Mouse (Mus musculus) forebrain, embryonic 14.5 days (tissue): Measurements from ENCODE around the gene Bcas3. TPM values are rescaled to one million over a fixed set of nuclear protein-coding genes. Genes with fewer than 3 reads are reported as not detected.

ENCODE experiments used
- ATAC-seq: fragments of 200-750 bp; cut with Nextera tagmentation; 2 replicates; pipeline ENCODE4 v1.8.0; 2017; ENCODE audit warnings: mild to moderate bottlenecking, moderate library complexity
- DNase-seq: peaks from one replicate; pipeline ENCODE4 v3.0.0-alpha.2; 2015; ENCODE audit warnings: low spot score
- H3K27ac ChIP-seq: fragments of 300-500 bp; sonication (generic); 2 replicates; pipeline ENCODE4 v1.5.1; 2014; ENCODE audit warnings: low read depth, mild to moderate bottlenecking, control low read depth, low read length, moderate library complexity
- H3K27me3 ChIP-seq: fragments of 300-500 bp; sonication (generic); replicated peaks from 2 replicates; pipeline ENCODE4 v1.6.1; 2014; ENCODE audit warnings: low read length, control low read depth, mixed read lengths; ENCODE audit not compliant: control insufficient read depth, insufficient read depth
- H3K36me3 ChIP-seq: fragments of 300-500 bp; sonication (generic); 2 replicates; pipeline ENCODE4 v1.6.1; 2014; ENCODE audit warnings: low read length, control low read depth; ENCODE audit not compliant: control insufficient read depth, insufficient read depth
- H3K4me1 ChIP-seq: fragments of 300-500 bp; sonication (generic); 2 replicates; pipeline ENCODE4 v1.6.1; 2014; ENCODE audit warnings: antibody characterized with exemption, low read length, control low read depth; ENCODE audit not compliant: control insufficient read depth, insufficient read depth
- H3K4me2 ChIP-seq: fragments of 300-500 bp; sonication (generic); 2 replicates; pipeline ENCODE4 v1.6.1; 2014; ENCODE audit warnings: mild to moderate bottlenecking, control low read depth, low read length
- H3K4me3 ChIP-seq: fragments of 300-500 bp; sonication (generic); 2 replicates; pipeline ENCODE4 v1.5.1; 2014; ENCODE audit warnings: low read depth, low read length, control low read depth
- H3K9ac ChIP-seq: fragments of 300-500 bp; sonication (generic); 2 replicates; pipeline ENCODE4 v1.6.1; 2014; ENCODE audit warnings: mild to moderate bottlenecking, low read length, control low read depth, moderate library complexity
- H3K9me3 ChIP-seq: fragments of 300-500 bp; sonication (generic); replicated peaks from 2 replicates; pipeline ENCODE4 v1.6.1; 2016; ENCODE audit warnings: low read length, control low read depth, mixed read lengths; ENCODE audit not compliant: control insufficient read depth
- WGBS: fragments of 180-500 bp; shearing (Covaris S2); extraction: QIAGEN DNeasy Blood & Tissue Kit; methylation state at CpG from one replicate; pipeline ENCODE4 v1.1.7; 2014; 5-methylcytosine and 5-hydroxymethylcytosine counted together
- polyA plus RNA-seq: library from polyadenylated mRNA; unstranded; fragments of >200 nt; fragmentation: Nextera tagmentation; extraction: Ambion mirVana; gene quantifications from 2 replicates; pipeline ENCODE4 v1.2.1, GENCODE M21; 2014

Bcas3 gene
- polyA plus RNA-seq, 1 experiment from 2014 or later: 27.5 TPM

- DNase-seq (no peak), ATAC-seq (no peak)
- no peaks in the 10 kb centered on the region for H3K36me3 ChIP-seq
- H3K4me2 ChIP-seq: no peak overlapping the region
- no peak overlapping the region for H3K27ac ChIP-seq
- no peaks in the 10 kb centered on the region for H3K9me3 ChIP-seq
- no peaks in the 10 kb centered on the region for H3K27me3 ChIP-seq
- 77% methylated on average over 7 of the region's 7 CpGs for WGBS
- 0 out of 2 replicates have a peak, but pooled peaks cover 3% of the 10 kb centered on the region for H3K4me1 ChIP-seq
- H3K9ac ChIP-seq: no peak overlapping the region
- H3K4me3 ChIP-seq: no peak overlapping the region
Observed at GRCm38 (mm10) chr11:85645152-85645835, 292.3 kb downstream of the Bcas3 start.

- H3K9ac ChIP-seq: no peak overlapping the region
- H3K4me2 ChIP-seq: no peak overlapping the region
- H3K4me3 ChIP-seq: no peak overlapping the region
- no peaks in the 10 kb centered on the region for H3K27me3 ChIP-seq
- no peak overlapping the region for H3K27ac ChIP-seq
- DNase-seq (no peak), ATAC-seq (no peak)
- no peaks in the 10 kb centered on the region for H3K9me3 ChIP-seq
- H3K4me1 ChIP-seq: no peaks in the 10 kb centered on the region
- WGBS: 76% methylated on average over 3 of the region's 3 CpGs
- H3K36me3 ChIP-seq: no peaks in the 10 kb centered on the region
Observed at GRCm38 (mm10) chr11:85648893-85649292, 295.9 kb downstream of the Bcas3 start.

GRCm38 (mm10) chr11:85649373-85649772 is 296.4 kb downstream of the Bcas3 start:
- H3K27ac ChIP-seq: no peak overlapping the region
- H3K27me3 ChIP-seq: no peaks in the 10 kb centered on the region
- DNase-seq (no peak), ATAC-seq (no peak)
- no peak overlapping the region for H3K4me3 ChIP-seq
- no peaks in the 10 kb centered on the region for H3K4me1 ChIP-seq
- H3K36me3 ChIP-seq: no peaks in the 10 kb centered on the region
- H3K4me2 ChIP-seq: no peak overlapping the region
- no peak overlapping the region for H3K9ac ChIP-seq
- H3K9me3 ChIP-seq: no peaks in the 10 kb centered on the region
- 88% methylated on average over 9 of the region's 9 CpGs for WGBS

- no peak for DNase-seq
- WGBS: 77% methylated on average over 4 of the region's 4 CpGs
Observed at GRCm38 (mm10) chr11:85657471-85657870, 304.5 kb downstream of the Bcas3 start.

GRCm38 (mm10) chr11:85660304-85660703 is 307.3 kb downstream of the Bcas3 start:
- 89% methylated on average over 4 of the region's 4 CpGs for WGBS
- no peak overlapping the region for H3K4me3 ChIP-seq
- ATAC-seq: no peak
- H3K9ac ChIP-seq: no peak overlapping the region
- no peaks in the 10 kb centered on the region for H3K4me1 ChIP-seq
- no peaks in the 10 kb centered on the region for H3K36me3 ChIP-seq
- H3K9me3 ChIP-seq: no peaks in the 10 kb centered on the region
- no peak for DNase-seq
- no peak overlapping the region for H3K4me2 ChIP-seq
- no peak overlapping the region for H3K27ac ChIP-seq
- no peaks in the 10 kb centered on the region for H3K27me3 ChIP-seq

More at GRCm38 (mm10) chr11:85657471-85657870, 304.5 kb downstream of the Bcas3 start:
- Histone ChIP-seq H3K4me3 (no peak overlapping the region), H3K9ac (no peak overlapping the region), H3K9me3 (no peaks in the 10 kb centered on the region), H3K27ac (no peak overlapping the region), H3K36me3 (no peaks in the 10 kb centered on the region), H3K27me3 (no peaks in the 10 kb centered on the region), H3K4me1 (no peaks in the 10 kb centered on the region), H3K4me2 (no peak overlapping the region)
- ATAC-seq: no peak

GRCm38 (mm10) chr11:85667176-85667575 is 314.2 kb downstream of the Bcas3 start:
- WGBS: 53% methylated on average over 7 of the region's 7 CpGs
- Histone ChIP-seq H3K36me3 (no peaks in the 10 kb centered on the region), H3K27ac (no peak overlapping the region), H3K27me3 (no peaks in the 10 kb centered on the region), H3K9me3 (no peaks in the 10 kb centered on the region), H3K4me3 (no peak overlapping the region), H3K4me2 (no peak overlapping the region), H3K4me1 (no peaks in the 10 kb centered on the region), H3K9ac (no peak overlapping the region)
- DNase-seq: no peak
- ATAC-seq: no peak

- Histone ChIP-seq H3K4me2 (no peak overlapping the region), H3K4me3 (no peak overlapping the region), H3K27me3 (no peaks in the 10 kb centered on the region), H3K4me1 (no peaks in the 10 kb centered on the region), H3K36me3 (no peaks in the 10 kb centered on the region), H3K9me3 (no peaks in the 10 kb centered on the region), H3K27ac (no peak overlapping the region), H3K9ac (no peak overlapping the region)
- ATAC-seq: no peak
- DNase-seq: no peak
- 73% methylated on average over 9 of the region's 9 CpGs for WGBS
Observed at GRCm38 (mm10) chr11:85667741-85668140, 314.8 kb downstream of the Bcas3 start.

GRCm38 (mm10) chr11:85672881-85673475 is 320.0 kb downstream of the Bcas3 start:
- DNase-seq (no peak), ATAC-seq (no peak)
- Histone ChIP-seq H3K36me3 (no peaks in the 10 kb centered on the region), H3K4me2 (no peak overlapping the region), H3K4me1 (peaks cover 6% of the 10 kb centered on the region), H3K9me3 (no peaks in the 10 kb centered on the region), H3K9ac (no peak overlapping the region), H3K4me3 (no peak overlapping the region), H3K27me3 (no peaks in the 10 kb centered on the region), H3K27ac (no peak overlapping the region)
- WGBS: 82% methylated on average over 10 of the region's 10 CpGs

- 54% methylated on average over 4 of the region's 4 CpGs for WGBS
- Histone ChIP-seq H3K4me1 (peaks cover 13% of the 10 kb centered on the region), H3K27me3 (no peaks in the 10 kb centered on the region), H3K9ac (no peak overlapping the region), H3K27ac (no peak overlapping the region), H3K4me2 (no peak overlapping the region), H3K4me3 (no peak overlapping the region), H3K36me3 (no peaks in the 10 kb centered on the region), H3K9me3 (no peaks in the 10 kb centered on the region)
- ATAC-seq: no peak
- DNase-seq: no peak
Observed at GRCm38 (mm10) chr11:85675244-85675643, 322.3 kb downstream of the Bcas3 start.
